5 mouse cellular contexts compared by ENCODE assay signal in genomic region chr14:20573196-20573595, GRCm38 (mm10). TPM values are rescaled to one million over a fixed set of nuclear protein-coding genes. Genes with fewer than 3 reads are reported as not detected.
DNase-seq lines count a peak whose midpoint lies in the region; TF ChIP-seq lines count a peak whose summit lies in the region.
"Not testable (repeated sequence)": the region's sequence is repeated elsewhere in the genome, so short reads cannot be mapped to it uniquely, and the experiment has no call there.

No protein-coding gene starts in this region.

- not testable (repeated sequence) for H3K36me3 ChIP-seq in kidney, adult 2 months (ENCODE audit: control insufficient read depth, insufficient read depth, low read length)

- WGBS in kidney, adult 2 months, result 66% methylated on average over 3 of the region's 3 CpGs

- not testable (repeated sequence) for TF ChIP-seq CTCF in kidney, adult 2 months (conservative IDR thresholded peaks at IDR 0.05; ENCODE audit: insufficient read depth, insufficient read length, low read depth, low read length)

- H3K27ac ChIP-seq in kidney, adult 2 months (ENCODE audit: insufficient read depth, low read depth, low read length), result not testable (repeated sequence)

- not testable (repeated sequence) for H3K4me1 ChIP-seq in kidney, adult 2 months (ENCODE audit: control insufficient read depth, insufficient read depth, low read length)

- not testable (repeated sequence) for TF ChIP-seq POLR2A in kidney, adult 2 months (IDR thresholded peaks at IDR 0.05; ENCODE audit: low read depth, low read length)

- not testable (repeated sequence) for H3K27me3 ChIP-seq in kidney, adult 2 months (replicated peaks; ENCODE audit: control insufficient read depth, insufficient read depth, low read length)

- DNase-seq in fat pad, adult 2 months (ENCODE audit: extremely low read depth, low read depth, low spot score), result peak; percentile 54
- peak; percentile 28 for DNase-seq in heart, adult 11 months
- DNase-seq in kidney, adult 2 months, result peak; percentile 26
- peak; percentile 12 for DNase-seq in kidney, postnatal 14 days
- DNase-seq in kidney, postnatal 36 days, result peak; percentile 17 to 29

- H3K4me3 ChIP-seq in kidney, adult 2 months (ENCODE audit: insufficient read depth, low read depth, low read length), result not testable (repeated sequence)

RNA-seq across cellular contexts. Expression of gene Ppp3cb, which starts 26.8 kb away (rescaled TPM):
- 9.7 and 13.7 TPM in 2 replicates for polyA plus RNA-seq in kidney, adult 2 months (2012; rRNA removed)
